Mouse (Mus musculus) heart, embryonic 12.5 days (tissue): ENCODE results near the gene Gmnc. TPM values are rescaled to one million over a fixed set of nuclear protein-coding genes. Genes with fewer than 3 reads are reported as not detected.

Experiments
- ATAC-seq: fragments of 200-750 bp; cut with Nextera tagmentation; 2 replicates; pipeline ENCODE4 v1.8.0; 2017; ENCODE audit warnings: moderate TSS enrichment, moderate library complexity; ENCODE audit not compliant: insufficient number of reproducible peaks, low FRiP score
- H3K27ac ChIP-seq: fragments of 300-500 bp; sonication (generic); 2 replicates; pipeline ENCODE4 v1.5.1; 2016; ENCODE audit warnings: mild to moderate bottlenecking, moderate library complexity; ENCODE audit not compliant: poor library complexity, severe bottlenecking
- H3K27me3 ChIP-seq: fragments of 300-500 bp; sonication (generic); replicated peaks from 2 replicates; pipeline ENCODE4 v1.6.1; 2016; ENCODE audit warnings: mild to moderate bottlenecking, moderate library complexity
- H3K36me3 ChIP-seq: fragments of 300-500 bp; sonication (generic); 2 replicates; pipeline ENCODE4 v1.6.1; 2016; ENCODE audit warnings: mild to moderate bottlenecking, moderate library complexity
- H3K4me1 ChIP-seq: fragments of 300-500 bp; sonication (generic); replicated peaks from 2 replicates; pipeline ENCODE4 v1.6.1; 2016; ENCODE audit warnings: mild to moderate bottlenecking
- H3K4me2 ChIP-seq: fragments of 300-500 bp; sonication (generic); 2 replicates; pipeline ENCODE4 v1.6.1; 2016; ENCODE audit warnings: mild to moderate bottlenecking, moderate library complexity
- H3K4me3 ChIP-seq: fragments of 300-500 bp; sonication (generic); 2 replicates; pipeline ENCODE4 v1.5.1; 2016; ENCODE audit warnings: mild to moderate bottlenecking
- H3K9ac ChIP-seq: fragments of 300-500 bp; sonication (generic); 2 replicates; pipeline ENCODE4 v1.6.1; 2016; ENCODE audit warnings: mild to moderate bottlenecking, moderate library complexity
- H3K9me3 ChIP-seq: fragments of 300-500 bp; sonication (generic); replicated peaks from 2 replicates; pipeline ENCODE4 v1.6.1; 2016; ENCODE audit warnings: mild to moderate bottlenecking, moderate library complexity
- WGBS: fragments of 180-500 bp; shearing (Covaris S2); methylation state at CpG from one replicate; pipeline ENCODE4 v1.1.7; 2016; 5-methylcytosine and 5-hydroxymethylcytosine counted together
- polyA plus RNA-seq: library from polyadenylated mRNA; unstranded; fragments of >200 nt; fragmentation: Nextera tagmentation; extraction: Ambion mirVana; gene quantifications from 2 replicates; pipeline ENCODE4 v1.2.1, GENCODE M21; 2016

Gene Gmnc
- polyA plus RNA-seq, 1 experiment from 2014 or later, result not detected

- Histone ChIP-seq H3K9ac (peak overlapping the region; percentile 60; the same call in 1 of the 2 replicates), H3K9me3 (no peaks in the 10 kb centered on the region), H3K27ac (no peak overlapping the region), H3K4me2 (peak overlapping the region; percentile 83), H3K4me1 (peaks cover 3% of the 10 kb centered on the region; the same call in 1 of the 2 replicates), H3K27me3 (peaks cover 19% of the 10 kb centered on the region), H3K36me3 (no peaks in the 10 kb centered on the region), H3K4me3 (peak overlapping the region; percentile 45)
- 2% methylated on average over 28 of the region's 28 CpGs for WGBS
- ATAC-seq, result no peak
Observed at GRCm38 (mm10) chr16:26967967-26968366, 23.5 kb downstream of the Gmnc start.

- Histone ChIP-seq H3K9ac (no peak overlapping the region), H3K4me3 (no peak overlapping the region)
- 85% methylated on average over 2 of the region's 2 CpGs for WGBS
Observed at GRCm38 (mm10) chr16:26966830-26967229, 24.6 kb downstream of the Gmnc start.

GRCm38 (mm10) chr16:26961971-26962370 is 29.5 kb downstream of the Gmnc start:
- H3K9ac ChIP-seq, result no peak overlapping the region
- no peaks in the 10 kb centered on the region for H3K9me3 ChIP-seq
- peaks cover 4% of the 10 kb centered on the region for H3K27me3 ChIP-seq
- no peak overlapping the region for H3K27ac ChIP-seq
- H3K4me3 ChIP-seq, result no peak overlapping the region
- no peaks in the 10 kb centered on the region for H3K4me1 ChIP-seq
- no peak for ATAC-seq
- H3K4me2 ChIP-seq, result no peak overlapping the region
- H3K36me3 ChIP-seq, result no peaks in the 10 kb centered on the region

More at GRCm38 (mm10) chr16:26966830-26967229, 24.6 kb downstream of the Gmnc start:
- Histone ChIP-seq H3K4me2 (no peak overlapping the region), H3K4me1 (peaks cover 3% of the 10 kb centered on the region; the same call in 1 of the 2 replicates), H3K27me3 (peaks cover 19% of the 10 kb centered on the region), H3K36me3 (no peaks in the 10 kb centered on the region), H3K9me3 (no peaks in the 10 kb centered on the region), H3K27ac (no peak overlapping the region)
- ATAC-seq, result no peak

- no peak overlapping the region for H3K4me3 ChIP-seq
- WGBS, result 72% methylated on average over 3 of the region's 3 CpGs
- H3K36me3 ChIP-seq, result no peaks in the 10 kb centered on the region
- no peaks in the 10 kb centered on the region for H3K9me3 ChIP-seq
- H3K27ac ChIP-seq, result no peak overlapping the region
- no peak overlapping the region for H3K9ac ChIP-seq
- ATAC-seq, result no peak
- no peaks in the 10 kb centered on the region for H3K4me1 ChIP-seq
- no peaks in the 10 kb centered on the region for H3K27me3 ChIP-seq
- H3K4me2 ChIP-seq, result no peak overlapping the region
Observed at GRCm38 (mm10) chr16:26951601-26952000, 39.9 kb downstream of the Gmnc start.

GRCm38 (mm10) chr16:26950209-26950608 is 41.2 kb downstream of the Gmnc start:
- WGBS, result 39% methylated on average over 4 of the region's 4 CpGs

GRCm38 (mm10) chr16:26903968-26904367 is 87.5 kb downstream of the Gmnc start:
- ATAC-seq, result no peak
- H3K27me3 ChIP-seq, result no peaks in the 10 kb centered on the region
- no peak overlapping the region for H3K4me3 ChIP-seq
- 85% methylated on average over 1 of the region's 1 CpGs for WGBS
- no peak overlapping the region for H3K27ac ChIP-seq
- H3K4me1 ChIP-seq, result no peaks in the 10 kb centered on the region
- no peaks in the 10 kb centered on the region for H3K9me3 ChIP-seq
- no peak overlapping the region for H3K4me2 ChIP-seq
- no peak overlapping the region for H3K9ac ChIP-seq
- H3K36me3 ChIP-seq, result no peaks in the 10 kb centered on the region

More at GRCm38 (mm10) chr16:26950209-26950608, 41.2 kb downstream of the Gmnc start:
- Histone ChIP-seq H3K4me1 (no peaks in the 10 kb centered on the region), H3K9ac (no peak overlapping the region), H3K4me2 (no peak overlapping the region), H3K9me3 (no peaks in the 10 kb centered on the region), H3K4me3 (no peak overlapping the region), H3K36me3 (no peaks in the 10 kb centered on the region), H3K27me3 (no peaks in the 10 kb centered on the region), H3K27ac (no peak overlapping the region)
- ATAC-seq, result no peak

- Histone ChIP-seq H3K9me3 (no peaks in the 10 kb centered on the region), H3K9ac (no peak overlapping the region), H3K4me3 (no peak overlapping the region), H3K4me2 (no peak overlapping the region), H3K27ac (no peak overlapping the region), H3K36me3 (no peaks in the 10 kb centered on the region), H3K4me1 (no peaks in the 10 kb centered on the region), H3K27me3 (no peaks in the 10 kb centered on the region)
- ATAC-seq, result no peak
- 23% methylated on average over 4 of the region's 4 CpGs for WGBS
Observed at GRCm38 (mm10) chr16:26901471-26901870, 90.0 kb downstream of the Gmnc start.

GRCm38 (mm10) chr16:26886337-26886736 is 105.1 kb downstream of the Gmnc start:
- no peaks in the 10 kb centered on the region for H3K27me3 ChIP-seq
- WGBS, result 63% methylated on average over 4 of the region's 4 CpGs

GRCm38 (mm10) chr16:26876885-26877284 is 114.6 kb downstream of the Gmnc start:
- H3K4me1 ChIP-seq, result no peaks in the 10 kb centered on the region
- H3K27ac ChIP-seq, result no peak overlapping the region
- 68% methylated on average over 3 of the region's 3 CpGs for WGBS
- no peak overlapping the region for H3K4me2 ChIP-seq
- no peak overlapping the region for H3K4me3 ChIP-seq
- no peaks in the 10 kb centered on the region for H3K27me3 ChIP-seq
- 0 out of 2 replicates have a peak, but pooled peaks cover 3% of the 10 kb centered on the region for H3K9me3 ChIP-seq
- no peak overlapping the region for H3K9ac ChIP-seq
- no peaks in the 10 kb centered on the region for H3K36me3 ChIP-seq
- ATAC-seq, result no peak

More at GRCm38 (mm10) chr16:26886337-26886736, 105.1 kb downstream of the Gmnc start:
- no peak for ATAC-seq
- Histone ChIP-seq H3K36me3 (no peaks in the 10 kb centered on the region), H3K4me2 (no peak overlapping the region), H3K9ac (no peak overlapping the region), H3K9me3 (no peaks in the 10 kb centered on the region), H3K4me1 (no peaks in the 10 kb centered on the region), H3K4me3 (no peak overlapping the region), H3K27ac (no peak overlapping the region)
